Comparison of ENCODE assay signal across 8 mouse cellular contexts in genomic region chr16:45757421-45758078, GRCm38 (mm10). TPM values are rescaled to one million over a fixed set of nuclear protein-coding genes. Genes with fewer than 3 reads are reported as not detected.
DNase-seq lines count a peak whose midpoint lies in the region; ATAC-seq and TF ChIP-seq lines count a peak whose summit lies in the region.

No protein-coding gene starts in this region.

- no peak overlapping the region for H3K4me2 ChIP-seq in forebrain, embryonic 12.5 days
- H3K4me2 ChIP-seq in forebrain, embryonic 11.5 days (ENCODE audit: low read depth, low read length, severe bottlenecking), result no peak overlapping the region
- H3K4me2 ChIP-seq in forebrain, embryonic 16.5 days (ENCODE audit: low read length), result no peak overlapping the region
- no peak overlapping the region for H3K4me2 ChIP-seq in liver, postnatal 0 days (ENCODE audit: low read depth, low read length)

- no peak for ATAC-seq in forebrain, embryonic 12.5 days (ENCODE audit: low FRiP score)
- ATAC-seq in forebrain, embryonic 11.5 days (replicated peaks; ENCODE audit: low FRiP score), result no peak
- ATAC-seq in forebrain, embryonic 16.5 days, result peak; percentile 26; the same call in 1 of the 2 replicates
- ATAC-seq in inflammation-experienced regulatory T-cells, adult 6 months, result peak; percentile 32
- peak; percentile 49 for ATAC-seq in liver, postnatal 0 days

- no peak overlapping the region for H3K9ac ChIP-seq in forebrain, embryonic 12.5 days
- H3K9ac ChIP-seq in forebrain, embryonic 11.5 days (ENCODE audit: low read length), result no peak overlapping the region
- no peak overlapping the region for H3K9ac ChIP-seq in forebrain, embryonic 16.5 days (replicated peaks; ENCODE audit: low read depth, low read length)
- no peak overlapping the region for H3K9ac ChIP-seq in liver, postnatal 0 days (replicated peaks)

- DNase-seq in forebrain, embryonic 11.5 days (ENCODE audit: low spot score), result no peak
- peak; percentile 29 for DNase-seq in liver, postnatal 0 days
- DNase-seq in right cerebral cortex, postnatal 25 days, result no peak
- no peak for DNase-seq in cerebellum, adult 11 months
- DNase-seq in spleen, postnatal 4 days (ENCODE audit: low spot score in 2 of 2), result no peak

- no peaks in the 10 kb centered on the region for H3K27me3 ChIP-seq in forebrain, embryonic 12.5 days
- no peaks in the 10 kb centered on the region for H3K27me3 ChIP-seq in forebrain, embryonic 11.5 days (ENCODE audit: control insufficient read depth, insufficient read depth, low read length)
- no peaks in the 10 kb centered on the region for H3K27me3 ChIP-seq in forebrain, embryonic 16.5 days (replicated peaks; ENCODE audit: control insufficient read depth, insufficient read depth, low read length)
- H3K27me3 ChIP-seq in liver, postnatal 0 days (ENCODE audit: insufficient read depth, low read length), result no peaks in the 10 kb centered on the region

- TF ChIP-seq EP300 in liver, postnatal 0 days (IDR thresholded peaks at IDR 0.05; ENCODE audit: low read depth), result peak; percentile 49

- WGBS in forebrain, embryonic 12.5 days, result 88% methylated on average over 12 of the region's 12 CpGs
- WGBS in forebrain, embryonic 11.5 days, result 87% methylated on average over 12 of the region's 12 CpGs
- WGBS in forebrain, embryonic 16.5 days, result 86% methylated on average over 12 of the region's 12 CpGs
- 66% methylated on average over 12 of the region's 12 CpGs for WGBS in liver, postnatal 0 days (ENCODE audit: insufficient replicate concordance)

- no peaks in the 10 kb centered on the region for H3K9me3 ChIP-seq in forebrain, embryonic 12.5 days
- H3K9me3 ChIP-seq in forebrain, embryonic 11.5 days (ENCODE audit: control insufficient read depth, low read length), result no peaks in the 10 kb centered on the region
- no peaks in the 10 kb centered on the region for H3K9me3 ChIP-seq in forebrain, embryonic 16.5 days (ENCODE audit: control insufficient read depth, low read length)
- H3K9me3 ChIP-seq in liver, postnatal 0 days (ENCODE audit: low read length), result no peaks in the 10 kb centered on the region

- TF ChIP-seq CTCF in liver, postnatal 0 days (IDR thresholded peaks at IDR 0.05; ENCODE audit: low read depth), result no peak

- no peaks in the 10 kb centered on the region for H3K4me1 ChIP-seq in forebrain, embryonic 12.5 days
- H3K4me1 ChIP-seq in forebrain, embryonic 11.5 days (replicated peaks; ENCODE audit: control insufficient read depth, insufficient read depth, low read length), result no peaks in the 10 kb centered on the region
- no peaks in the 10 kb centered on the region for H3K4me1 ChIP-seq in forebrain, embryonic 16.5 days (replicated peaks; ENCODE audit: control insufficient read depth, insufficient read depth, low read length)
- no peaks in the 10 kb centered on the region for H3K4me1 ChIP-seq in liver, postnatal 0 days (ENCODE audit: insufficient read depth)

- no peak overlapping the region for H3K4me3 ChIP-seq in forebrain, embryonic 12.5 days (replicated peaks)
- H3K4me3 ChIP-seq in forebrain, embryonic 11.5 days (ENCODE audit: low read depth, low read length), result no peak overlapping the region
- H3K4me3 ChIP-seq in forebrain, embryonic 16.5 days (replicated peaks; ENCODE audit: low read length), result no peak overlapping the region
- H3K4me3 ChIP-seq in liver, postnatal 0 days (ENCODE audit: low read depth, low read length), result no peak overlapping the region

- H3K36me3 ChIP-seq in forebrain, embryonic 12.5 days (replicated peaks), result no peaks in the 10 kb centered on the region; the same call in none of the 2 replicates
- no peaks in the 10 kb centered on the region; the same call in 1 of the 2 replicates for H3K36me3 ChIP-seq in forebrain, embryonic 11.5 days (ENCODE audit: control insufficient read depth, insufficient read depth, low read length)
- no peaks in the 10 kb centered on the region for H3K36me3 ChIP-seq in forebrain, embryonic 16.5 days (ENCODE audit: control insufficient read depth, insufficient read depth)
- H3K36me3 ChIP-seq in liver, postnatal 0 days (replicated peaks; ENCODE audit: insufficient read depth, low read length), result 0 out of 2 replicates have a peak, but pooled peaks cover 3% of the 10 kb centered on the region

- H3K27ac ChIP-seq in forebrain, embryonic 12.5 days, result peak overlapping the region; percentile 53; the same call in 1 of the 2 replicates
- H3K27ac ChIP-seq in forebrain, embryonic 11.5 days (ENCODE audit: low read depth, low read length), result no peak overlapping the region
- H3K27ac ChIP-seq in forebrain, embryonic 16.5 days (ENCODE audit: low read length), result no peak overlapping the region
- H3K27ac ChIP-seq in liver, postnatal 0 days (ENCODE audit: low read depth), result peak overlapping the region; percentile 41

RNA-seq across cellular contexts. Expression of gene Abhd10, which starts 14.8 kb away (rescaled TPM):
- polyA plus RNA-seq in forebrain, embryonic 12.5 days (2016; fragmentation: Nextera tagmentation; extraction: Ambion mirVana), result 41.9 and 44.9 TPM in 2 replicates
- polyA plus RNA-seq in forebrain, embryonic 11.5 days (2014; fragmentation: Nextera tagmentation; extraction: Ambion mirVana), result 36.2 and 39.0 TPM in 2 replicates
- polyA plus RNA-seq in forebrain, embryonic 16.5 days (2015; fragmentation: Nextera tagmentation; extraction: Ambion mirVana), result 42.1 and 42.7 TPM in 2 replicates
- 10 to 100 TPM; 22.7 to 25.9 (median 24.1) TPM for polyA plus RNA-seq in inflammation-experienced regulatory T-cells, adult 6 months (2017; shearing (Covaris generic))
- polyA plus RNA-seq in liver, postnatal 0 days (2015; fragmentation: Nextera tagmentation; extraction: Ambion mirVana), result 13.9 TPM in 2 replicates

RNA-seq across cellular contexts. Expression of gene Tagln3, which starts 33.1 kb away (rescaled TPM):
- polyA plus RNA-seq in forebrain, embryonic 12.5 days (2016; fragmentation: Nextera tagmentation; extraction: Ambion mirVana), result 319 and 330 TPM in 2 replicates
- 212 and 237 TPM in 2 replicates for polyA plus RNA-seq in forebrain, embryonic 11.5 days (2014; fragmentation: Nextera tagmentation; extraction: Ambion mirVana)
- polyA plus RNA-seq in forebrain, embryonic 16.5 days (2015; fragmentation: Nextera tagmentation; extraction: Ambion mirVana), result 455 and 473 TPM in 2 replicates
- polyA plus RNA-seq in inflammation-experienced regulatory T-cells, adult 6 months (2017; shearing (Covaris generic)), result 1 to 10 TPM in 1 of 3 experiments, under 1 TPM in 1, not detected in 1; 0.55 to 1.1 TPM
- polyA plus RNA-seq in liver, postnatal 0 days (2015; fragmentation: Nextera tagmentation; extraction: Ambion mirVana), result 0.08 TPM in 1 of 2 replicates, not detected in the other

Comparison
In these comparisons a context has a peak if more than half of its experiments do, and no peak if none do; other contexts are left out.
1. ATAC-seq: peak in forebrain, embryonic 16.5 days (single experiment), inflammation-experienced regulatory T-cells, adult 6 months (single experiment) and liver, postnatal 0 days (single experiment); none in forebrain, embryonic 12.5 days (single experiment) and forebrain, embryonic 11.5 days (single experiment).
2. H3K27ac ChIP-seq: peak in forebrain, embryonic 12.5 days (single experiment) and liver, postnatal 0 days (single experiment); none in forebrain, embryonic 11.5 days (single experiment) and forebrain, embryonic 16.5 days (single experiment).
3. RNA of gene Tagln3, which starts 33.1 kb away (polyA plus RNA-seq): 455 to 473 TPM in forebrain, embryonic 16.5 days, 319 to 330 TPM in forebrain, embryonic 12.5 days and 212 to 237 TPM in forebrain, embryonic 11.5 days; 0.55 to 1.1 TPM in inflammation-experienced regulatory T-cells, adult 6 months and 0.08 TPM in liver, postnatal 0 days; every median in the first group is over 100 times any median in the second.